Mouse (Mus musculus) layer of hippocampus, adult 18-20 months (tissue): ENCODE measurements around the gene Ankrd40. TPM values are rescaled to one million over a fixed set of nuclear protein-coding genes. Genes with fewer than 3 reads are reported as not detected.

Experiments used
- DNase-seq, 2 experiments: peaks; one replicate each; pipeline ENCODE4 v3.0.0; 2022; ENCODE audit warnings: low spot score in 2 of 2
- total RNA-seq, 2 experiments: library from RNA; stranded (reverse); gene quantifications; 2 replicates each; pipeline ENCODE4 v1.2.3; 2021

The Ankrd40 gene
- total RNA-seq, 2 experiments from 2014 or later = 116 to 121 TPM

DNA sequence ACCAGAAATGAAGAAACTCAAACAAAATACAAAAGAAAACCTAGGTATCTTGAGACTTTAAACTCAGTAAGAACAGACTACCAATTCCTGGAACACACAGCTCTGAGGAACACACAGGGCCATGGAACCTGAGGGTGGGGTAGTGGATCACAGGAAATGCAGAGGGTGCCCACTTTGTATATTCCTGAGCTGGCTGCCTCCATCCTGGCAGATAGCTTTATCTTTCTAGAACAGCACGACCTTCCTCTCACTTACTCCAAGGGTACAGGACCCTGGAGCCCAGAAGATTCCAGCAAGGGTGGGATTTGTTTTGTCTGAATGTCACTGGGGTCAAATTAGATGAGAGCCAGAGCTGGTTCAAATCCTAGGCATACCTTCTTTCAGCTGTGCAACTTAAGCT is 22.5 kb downstream of the Ankrd40 start:
- no peak for DNase-seq

DNA sequence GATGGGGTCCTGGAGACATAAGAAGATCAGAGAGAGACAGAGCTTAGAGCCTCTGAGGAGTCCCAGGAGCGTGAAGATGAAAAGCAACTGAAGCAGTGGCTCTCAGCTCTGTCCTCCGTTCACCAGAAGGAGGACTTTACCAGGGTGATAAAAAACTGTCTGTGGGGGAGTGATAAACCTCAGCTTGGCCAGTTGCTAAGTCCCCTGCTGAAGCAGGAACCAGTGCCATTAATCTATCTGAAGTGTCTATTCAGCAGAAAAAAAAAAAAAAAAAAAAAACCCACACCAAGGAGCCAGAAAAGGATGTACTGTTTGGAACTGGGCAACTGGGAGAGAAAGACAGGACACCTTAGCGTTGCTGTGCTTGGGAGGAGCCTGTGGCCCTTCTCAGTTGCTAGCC is 23.3 kb downstream of the Ankrd40 start:
- no peak for DNase-seq

- DNase-seq = no peak
Observed at GRCm38 (mm10) chr11:94355521-94356217, 27.9 kb downstream of the Ankrd40 start.

GRCm38 (mm10) chr11:94359168-94359567 is 31.4 kb downstream of the Ankrd40 start:
- DNase-seq = no peak

DNA sequence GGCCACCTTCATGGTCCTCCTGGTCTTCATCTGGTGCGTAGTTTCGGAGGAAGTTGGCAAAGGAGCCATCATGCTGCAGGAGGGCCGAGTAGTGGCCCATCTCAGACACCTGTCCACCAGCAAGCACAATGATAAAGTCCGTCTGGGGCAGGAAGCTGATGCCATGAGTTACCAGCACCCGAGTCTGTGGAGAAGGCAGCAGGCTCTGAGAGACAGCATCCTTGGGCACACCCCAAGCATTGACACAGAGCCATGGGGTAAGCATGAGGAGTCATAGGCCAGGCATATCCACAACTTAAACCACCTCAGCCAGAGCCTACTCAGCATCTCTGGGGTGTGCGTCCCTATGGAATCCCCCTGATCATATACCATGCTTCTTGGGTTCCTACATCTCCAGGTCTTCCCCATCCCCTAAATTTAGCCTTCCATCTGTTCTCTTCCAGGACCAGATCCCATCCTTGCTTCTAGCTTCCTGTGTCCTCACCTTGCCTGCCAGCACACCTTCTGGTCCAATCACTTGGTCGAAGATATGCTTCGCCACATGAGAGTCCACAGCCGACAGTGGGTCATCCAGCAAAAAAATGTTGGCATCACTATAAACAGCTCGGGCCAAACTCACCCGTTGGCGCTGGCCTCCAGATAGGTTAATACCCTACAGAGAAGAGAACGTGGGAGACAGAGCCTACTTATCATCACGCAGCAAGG is 33.5 kb downstream of the Ankrd40 start:
- no peak for DNase-seq

DNA sequence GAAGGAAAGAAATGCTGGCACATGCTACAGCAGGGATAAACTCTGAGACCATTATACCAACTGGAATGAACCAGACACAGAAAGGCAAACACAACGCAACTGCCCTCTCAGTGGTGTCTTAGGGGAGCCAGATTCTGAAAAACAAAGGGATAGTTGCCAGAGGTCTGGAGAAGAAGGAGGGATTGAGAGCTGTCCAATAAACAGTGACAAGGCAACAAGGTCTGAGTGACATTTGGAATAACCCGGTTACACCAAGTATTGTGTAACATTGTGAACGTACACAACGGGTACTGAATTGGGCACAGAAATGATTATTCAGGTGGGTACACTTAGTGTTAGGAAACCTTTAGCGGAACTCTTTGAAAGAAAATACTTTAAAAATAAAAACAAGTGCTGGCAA is 34.3 kb downstream of the Ankrd40 start:
- DNase-seq = no peak

- DNase-seq = no peak
Observed at GRCm38 (mm10) chr11:94363690-94364089, 35.9 kb downstream of the Ankrd40 start.

DNA sequence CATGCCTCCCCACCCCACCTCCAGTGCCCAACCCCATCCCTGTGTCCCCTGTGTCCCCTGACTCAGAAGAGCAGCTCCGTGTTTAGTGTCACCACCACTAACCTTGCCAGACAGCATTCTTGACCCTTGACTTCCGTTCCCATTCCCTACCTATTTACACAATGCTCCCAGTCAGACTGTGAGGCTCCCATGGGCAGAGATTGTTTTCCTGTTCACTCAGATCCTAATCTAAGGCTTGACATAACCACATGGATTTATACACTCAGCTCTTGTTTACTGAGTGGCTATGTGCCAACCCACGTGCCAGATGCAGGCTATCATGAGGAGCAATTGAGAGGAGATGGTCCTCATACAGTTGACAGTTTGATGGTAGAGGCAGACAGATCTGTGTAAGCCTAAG is 37.5 kb downstream of the Ankrd40 start:
- DNase-seq = no peak

- DNase-seq = no peak
Observed at GRCm38 (mm10) chr11:94369981-94370380, 42.2 kb downstream of the Ankrd40 start.

- no peak for DNase-seq
Observed at GRCm38 (mm10) chr11:94370809-94371208, 43.0 kb downstream of the Ankrd40 start.

- no peak for DNase-seq
Observed at GRCm38 (mm10) chr11:94374276-94374948, 46.6 kb downstream of the Ankrd40 start.

DNA sequence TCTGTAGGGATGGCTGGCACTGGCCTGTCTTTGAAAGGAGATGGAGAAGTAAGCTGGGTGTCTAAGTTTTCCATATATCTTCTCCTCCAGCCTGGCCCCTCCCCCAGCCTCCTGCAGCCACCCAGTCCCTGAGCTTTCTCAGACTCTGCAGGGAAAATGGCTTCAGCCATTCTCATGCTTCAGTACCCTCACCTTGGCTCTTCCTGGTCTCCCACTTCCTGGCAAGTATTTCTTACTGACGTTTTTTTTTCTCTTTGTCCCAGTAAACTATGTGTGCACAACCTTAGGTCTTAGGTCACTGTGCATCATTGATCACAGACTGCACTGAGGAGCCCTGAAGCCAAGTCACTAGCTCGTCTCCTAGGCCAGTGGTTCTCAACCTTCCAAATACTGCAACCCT is 51.3 kb downstream of the Ankrd40 start:
- DNase-seq = no peak

DNA sequence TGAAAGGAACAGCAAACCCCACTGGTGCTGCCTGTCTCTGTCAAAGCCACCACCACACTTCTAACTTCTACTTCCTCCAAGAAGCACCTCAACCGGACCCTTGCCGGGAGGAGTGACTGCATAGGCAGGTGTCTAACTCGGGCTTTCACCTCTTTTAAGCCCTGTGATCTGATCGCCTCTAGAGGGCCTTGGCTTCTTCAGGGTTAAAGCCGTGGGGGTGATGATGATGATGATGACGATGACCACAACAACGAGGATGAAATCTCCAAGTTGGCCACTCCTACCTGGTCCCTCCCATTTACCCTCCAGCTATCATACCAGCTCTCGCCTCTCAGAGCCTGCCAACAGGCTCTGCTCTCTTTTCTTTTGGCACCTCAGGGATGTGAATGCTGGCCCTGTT is 51.9 kb downstream of the Ankrd40 start:
- DNase-seq = no peak

DNA sequence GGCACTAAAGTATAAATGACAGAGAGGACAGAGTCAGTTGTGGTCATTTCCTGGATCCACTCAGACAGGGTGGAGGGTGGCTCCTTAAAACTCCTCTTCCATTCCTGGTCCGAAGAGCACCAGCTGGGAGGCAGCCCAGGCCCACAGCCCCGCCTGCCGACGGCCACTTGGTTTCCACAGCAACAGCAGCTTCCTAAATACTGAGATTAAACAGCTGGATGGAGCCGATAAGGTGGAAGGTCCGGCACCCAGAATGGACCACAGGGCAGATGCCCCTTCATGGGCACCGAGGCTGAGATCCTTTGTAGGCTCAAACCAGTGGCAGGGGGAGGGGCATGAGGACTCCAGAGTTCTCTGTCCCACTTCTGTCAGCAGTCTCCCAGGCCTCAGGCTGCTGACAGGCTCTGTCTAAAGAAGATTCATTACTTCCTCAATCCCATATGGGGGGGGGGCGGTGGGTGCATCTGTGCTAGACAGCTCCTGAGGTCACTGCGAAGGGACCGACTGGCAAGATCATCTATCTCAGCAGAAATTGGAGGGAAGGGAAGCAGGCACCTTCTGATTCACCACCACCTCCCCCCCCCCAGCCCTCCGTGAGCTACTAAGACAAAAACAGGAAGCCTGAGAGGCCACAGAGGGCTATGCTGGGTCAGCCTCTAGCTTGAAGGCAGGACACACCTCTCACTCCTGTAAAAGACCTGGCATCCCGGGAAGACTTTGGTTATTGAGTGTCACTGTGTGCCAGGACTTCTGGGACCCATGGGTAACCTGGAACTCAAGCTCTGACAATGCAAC is 58.4 kb downstream of the Ankrd40 start:
- no peak for DNase-seq

- DNase-seq = no peak
Observed at GRCm38 (mm10) chr11:94387756-94388155, 60.0 kb downstream of the Ankrd40 start.

DNA sequence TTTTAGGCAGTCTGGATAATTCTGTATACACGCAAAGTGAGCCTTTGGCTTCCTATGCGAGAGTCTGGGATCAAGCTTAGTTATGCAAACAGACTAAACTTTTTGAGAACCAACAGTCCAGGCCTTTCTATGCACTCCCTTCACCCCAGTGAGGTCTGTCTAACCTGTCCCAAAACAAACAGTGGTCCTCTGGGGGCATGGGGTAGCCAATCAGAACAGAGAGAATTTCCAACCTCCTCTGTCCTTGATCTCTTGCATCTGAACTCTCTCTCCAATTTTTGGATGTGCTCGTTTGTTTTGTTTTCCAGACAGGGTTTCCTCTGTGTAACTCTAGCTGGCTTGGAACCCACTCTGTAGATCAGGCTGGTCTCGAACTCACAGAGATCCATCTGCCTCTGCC is 61.2 kb downstream of the Ankrd40 start:
- DNase-seq = no peak

GRCm38 (mm10) chr11:94389724-94390396 is 62.1 kb downstream of the Ankrd40 start:
- DNase-seq = no peak

- no peak for DNase-seq
Observed at GRCm38 (mm10) chr11:94390825-94391224, 63.0 kb downstream of the Ankrd40 start.
